Mouse (Mus musculus) kidney, adult 2 months (tissue): ENCODE data around the gene Gcgr. TPM values are rescaled to one million over a fixed set of nuclear protein-coding genes. Genes with fewer than 3 reads are reported as not detected.

Experiments used
- DNase-seq: peaks from one replicate; pipeline ENCODE4 v3.0.0; 2021
- H3K27ac ChIP-seq: fragments of 200-500 bp; 2 replicates; pipeline ENCODE4 v1.5.1; 2012; ENCODE audit warnings: low read depth, low read length, control low read depth, inconsistent platforms; ENCODE audit not compliant: insufficient read depth
- H3K27me3 ChIP-seq: fragments of 200-500 bp; replicated peaks from 2 replicates; pipeline ENCODE4 v1.6.1; 2012; ENCODE audit warnings: mild to moderate bottlenecking, moderate library complexity, low read length, inconsistent platforms; ENCODE audit not compliant: control insufficient read depth, insufficient read depth
- H3K36me3 ChIP-seq: fragments of 200-500 bp; 2 replicates; pipeline ENCODE4 v1.6.1; 2012; ENCODE audit warnings: mild to moderate bottlenecking, moderate library complexity, low read length, inconsistent platforms; ENCODE audit not compliant: control insufficient read depth, insufficient read depth
- H3K4me1 ChIP-seq: fragments of 200-500 bp; 2 replicates; pipeline ENCODE4 v1.6.1; 2011; ENCODE audit warnings: low read length; ENCODE audit not compliant: control insufficient read depth, insufficient read depth
- H3K4me3 ChIP-seq: fragments of 200-500 bp; 2 replicates; pipeline ENCODE4 v1.5.1; 2011; ENCODE audit warnings: mild to moderate bottlenecking, low read depth, low read length, control low read depth; ENCODE audit not compliant: insufficient read depth
- CTCF ChIP-seq: fragments of 200-500 bp; conservative IDR thresholded peaks from 2 replicates; pipeline ENCODE4 v1.5.1; 2011; ENCODE audit warnings: low read depth, mild to moderate bottlenecking, control low read depth, low read length, moderate library complexity, mixed read lengths; ENCODE audit not compliant: insufficient read depth, insufficient read length
- POLR2A ChIP-seq: fragments of 200-500 bp; IDR thresholded peaks from one replicate; pipeline ENCODE4 v1.6.1; 2011; ENCODE audit warnings: low read depth, low read length, control low read depth
- WGBS: fragments of 180-500 bp; shearing (Covaris S2); methylation state at CpG from one replicate; pipeline ENCODE4 v1.1.7; 2018; 5-methylcytosine and 5-hydroxymethylcytosine counted together
- polyA plus RNA-seq: library from polyadenylated mRNA; depleted of rRNA; stranded (reverse); fragments of >200 nt; gene quantifications from 2 replicates; pipeline ENCODE4 v1.2.3, GENCODE M21; 2012; rRNA removed

Gene Gcgr
- 52.8 and 77.3 TPM in 2 replicates for polyA plus RNA-seq

- Histone ChIP-seq H3K27me3 (0 out of 2 replicates have a peak, but pooled peaks cover 2% of the 10 kb centered on the region), H3K36me3 (no peaks in the 10 kb centered on the region), H3K4me3 (peak within 1 kb of the TSS; percentile 52), H3K4me1 (0 out of 2 replicates have a peak, but pooled peaks cover 8% of the 10 kb centered on the region), H3K27ac (peak within 1 kb of the TSS; percentile 62)
- 13% methylated on average over 55 of the region's 62 CpGs for WGBS
- no peak for DNase-seq
- no peak for TF ChIP-seq POLR2A
- no peak for TF ChIP-seq CTCF
These were observed at the start of gene Gcgr for GRCm38 (mm10) chr11:120530085-120530964. Gcgr (plus strand) TSS chr11:120530699.

- no peak overlapping the region for H3K27ac ChIP-seq
- no peaks in the 10 kb centered on the region for H3K36me3 ChIP-seq
- H3K4me3 ChIP-seq = no peak overlapping the region
- DNase-seq = no peak
- TF ChIP-seq CTCF (no peak), POLR2A (no peak)
- H3K4me1 ChIP-seq = peaks cover 10% of the 10 kb centered on the region; the same call in 1 of the 2 replicates
- no peaks in the 10 kb centered on the region for H3K27me3 ChIP-seq
- WGBS = 83% methylated on average over 7 of the region's 7 CpGs
These were observed 47.0 kb upstream of the Gcgr start for GRCm38 (mm10) chr11:120483448-120483934.

GRCm38 (mm10) chr11:120484265-120484981 is 46.1 kb upstream of the Gcgr start, which contains the start of gene Mrpl12:
Mrpl12 (plus strand) TSS chr11:120484613.
- TF ChIP-seq CTCF = 0 out of 2 replicates have a peak, but pooled peaks have one; percentile 3
- TF ChIP-seq POLR2A = peak; percentile 81
- DNase-seq = peak; percentile 94
- no peaks in the 10 kb centered on the region for H3K36me3 ChIP-seq

GRCm38 (mm10) chr11:120485251-120485650 is 45.2 kb upstream of the Gcgr start:
- no peaks in the 10 kb centered on the region for H3K27me3 ChIP-seq
- peak; percentile 89 for DNase-seq
- WGBS = 6% methylated on average over 10 of the region's 10 CpGs
- H3K4me3 ChIP-seq = peak overlapping the region; percentile 92
- peaks cover 15% of the 10 kb centered on the region; the same call in 1 of the 2 replicates for H3K4me1 ChIP-seq
- H3K27ac ChIP-seq = peak overlapping the region; percentile 95
- peak; percentile 22 for TF ChIP-seq POLR2A
- no peak for TF ChIP-seq CTCF
- H3K36me3 ChIP-seq = no peaks in the 10 kb centered on the region

More at GRCm38 (mm10) chr11:120484265-120484981, 46.1 kb upstream of the Gcgr start, which contains the start of gene Mrpl12:
- WGBS = under 1% methylated on average over 60 of the region's 60 CpGs
- Histone ChIP-seq H3K4me1 (peaks cover 10% of the 10 kb centered on the region; the same call in 1 of the 2 replicates), H3K27ac (peak within 1 kb of the TSS; percentile 95), H3K27me3 (no peaks in the 10 kb centered on the region), H3K4me3 (peak within 1 kb of the TSS; percentile 92)

- no peak overlapping the region for H3K4me3 ChIP-seq
- WGBS = 60% methylated on average over 4 of the region's 4 CpGs
- DNase-seq = no peak
- peaks cover 26% of the 10 kb centered on the region for H3K4me1 ChIP-seq
- no peaks in the 10 kb centered on the region for H3K27me3 ChIP-seq
- H3K27ac ChIP-seq = peak overlapping the region; percentile 12; the same call in 1 of the 2 replicates
- no peaks in the 10 kb centered on the region for H3K36me3 ChIP-seq
- TF ChIP-seq POLR2A = no peak
- no peak for TF ChIP-seq CTCF
These were observed 42.0 kb upstream of the Gcgr start for GRCm38 (mm10) chr11:120488516-120488915.

GRCm38 (mm10) chr11:120489054-120489761 is 41.3 kb upstream of the Gcgr start:
- Histone ChIP-seq H3K27me3 (no peaks in the 10 kb centered on the region), H3K36me3 (no peaks in the 10 kb centered on the region), H3K27ac (peak overlapping the region; percentile 88), H3K4me1 (peaks cover 24% of the 10 kb centered on the region), H3K4me3 (no peak overlapping the region)
- WGBS = 42% methylated on average over 4 of the region's 4 CpGs
- TF ChIP-seq CTCF (peak; percentile 97), POLR2A (peak; percentile 51)
- DNase-seq = peak; percentile 96
